Mouse (Mus musculus): ENCODE data around the gene Sh2d2a. TPM values are rescaled to one million over a fixed set of nuclear protein-coding genes. Genes with fewer than 3 reads are reported as not detected.

Gene Sh2d2a
- 0.17 TPM in 1 of 2 replicates, not detected in the other for polyA plus RNA-seq (2014; fragmentation: Nextera tagmentation; extraction: Ambion mirVana)

DNA sequence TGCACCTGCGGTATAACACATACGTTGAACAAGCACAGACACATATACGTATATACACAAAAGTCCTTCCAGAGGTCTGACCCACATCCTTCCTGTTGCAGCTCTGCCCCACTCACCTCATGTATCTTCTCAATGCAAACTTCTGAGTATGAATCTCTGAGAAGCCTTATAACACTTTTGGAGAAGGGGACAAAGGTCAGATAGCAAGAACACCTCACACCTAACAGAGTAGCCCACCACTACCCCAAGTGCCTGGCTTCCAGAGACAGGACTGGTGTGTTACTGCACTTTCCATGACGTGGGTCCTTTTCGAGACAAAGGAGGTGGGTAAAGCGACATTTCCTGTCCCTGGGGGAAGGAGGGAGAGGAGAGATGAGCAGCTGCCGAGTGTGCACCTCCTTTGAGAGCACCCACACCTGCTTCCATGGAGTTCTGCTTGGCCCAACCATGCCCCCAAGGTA is at the start of gene Sh2d2a:
TSS of gene Sh2d2a (plus strand) at position 106 of the 461 bp plus-strand sequence.
- Histone ChIP-seq H3K36me3 (ENCODE audit: control insufficient read depth, insufficient read depth, low read length) (no peaks in the 10 kb centered on the region), H3K9me3 (ENCODE audit: control insufficient read depth, low read depth, low read length) (no peaks in the 10 kb centered on the region), H3K4me2 (replicated peaks; ENCODE audit: low read depth, low read length) (no peak within 1 kb of the TSS), H3K27me3 (ENCODE audit: control insufficient read depth, insufficient read depth, low read length) (no peaks in the 10 kb centered on the region), H3K4me3 (ENCODE audit: low read depth, low read length) (no peak within 1 kb of the TSS), H3K9ac (replicated peaks; ENCODE audit: low read depth, low read length) (no peak within 1 kb of the TSS), H3K27ac (ENCODE audit: low read length) (no peak within 1 kb of the TSS), H3K4me1 (ENCODE audit: control insufficient read depth, insufficient read depth, low read length) (no peaks in the 10 kb centered on the region)
- WGBS: 75% methylated on average over 7 of the region's 7 CpGs
- no peak for ATAC-seq (ENCODE audit: insufficient number of reproducible peaks, insufficient read depth, low FRiP score, low read depth)

DNA sequence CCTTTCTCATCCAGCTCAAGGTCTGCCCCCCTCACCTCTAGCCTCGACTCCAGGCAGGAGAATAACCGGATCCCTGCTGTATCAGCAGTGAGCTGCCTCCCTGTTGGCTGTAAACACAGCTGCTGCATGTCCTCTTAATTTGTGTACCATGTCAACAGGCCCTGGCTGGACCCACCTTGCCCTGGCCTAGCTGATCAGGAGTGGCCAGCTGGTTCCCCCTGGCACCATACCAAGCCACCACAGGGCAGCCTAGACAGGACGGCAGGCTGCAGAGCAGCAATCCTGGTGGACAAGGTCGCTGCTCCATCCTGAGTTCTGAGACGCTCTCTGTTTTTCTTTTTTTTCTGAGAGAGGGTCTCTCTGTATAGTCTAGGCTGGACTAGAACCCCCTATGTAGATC is 44.9 kb upstream of the Sh2d2a start:
- Histone ChIP-seq H3K9ac (replicated peaks; ENCODE audit: low read depth, low read length) (no peak overlapping the region), H3K27me3 (ENCODE audit: control insufficient read depth, insufficient read depth, low read length) (peaks cover 44% of the 10 kb centered on the region), H3K4me3 (ENCODE audit: low read depth, low read length) (no peak overlapping the region), H3K4me2 (replicated peaks; ENCODE audit: low read depth, low read length) (no peak overlapping the region), H3K27ac (ENCODE audit: low read length) (no peak overlapping the region), H3K4me1 (ENCODE audit: control insufficient read depth, insufficient read depth, low read length) (0 out of 2 replicates have a peak, but pooled peaks cover 3% of the 10 kb centered on the region), H3K36me3 (ENCODE audit: control insufficient read depth, insufficient read depth, low read length) (no peaks in the 10 kb centered on the region), H3K9me3 (ENCODE audit: control insufficient read depth, low read depth, low read length) (no peaks in the 10 kb centered on the region)
- peak; percentile 50; the same call in 1 of the 2 replicates for ATAC-seq (ENCODE audit: insufficient number of reproducible peaks, insufficient read depth, low FRiP score, low read depth)
- WGBS: 46% methylated on average over 5 of the region's 5 CpGs

DNA sequence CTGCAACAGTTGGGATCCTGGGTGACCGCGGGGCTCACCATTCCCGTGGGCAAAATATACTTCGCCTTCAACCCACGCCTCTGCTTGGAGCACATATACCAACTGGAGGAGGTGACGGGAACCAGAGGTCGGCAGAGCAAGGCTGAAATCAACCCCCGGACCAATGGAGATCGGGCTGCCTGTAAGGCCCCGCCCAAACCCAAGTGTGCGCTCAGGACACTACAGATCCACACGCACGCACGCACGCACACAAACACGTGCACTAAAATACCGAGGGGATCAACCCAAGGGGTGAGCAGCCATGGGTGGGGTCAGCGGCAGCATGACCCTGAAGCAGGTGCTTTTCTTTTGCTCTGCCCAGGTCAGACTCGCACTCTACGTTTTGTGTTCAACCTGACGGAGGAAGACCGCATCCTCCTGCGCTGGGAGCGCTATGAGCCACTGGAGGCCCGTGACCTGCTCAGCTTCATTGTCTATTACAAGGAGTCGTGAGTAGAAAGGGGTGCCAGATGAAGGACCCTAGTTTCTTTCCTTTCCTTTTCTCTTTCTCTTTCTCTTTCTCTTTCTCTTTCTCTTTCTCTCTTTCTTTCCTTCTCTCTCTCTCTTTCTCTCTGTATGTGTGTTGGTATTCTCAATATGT is 42.4 kb upstream of the Sh2d2a start:
- ATAC-seq (ENCODE audit: insufficient number of reproducible peaks, insufficient read depth, low FRiP score, low read depth): no peak

DNA sequence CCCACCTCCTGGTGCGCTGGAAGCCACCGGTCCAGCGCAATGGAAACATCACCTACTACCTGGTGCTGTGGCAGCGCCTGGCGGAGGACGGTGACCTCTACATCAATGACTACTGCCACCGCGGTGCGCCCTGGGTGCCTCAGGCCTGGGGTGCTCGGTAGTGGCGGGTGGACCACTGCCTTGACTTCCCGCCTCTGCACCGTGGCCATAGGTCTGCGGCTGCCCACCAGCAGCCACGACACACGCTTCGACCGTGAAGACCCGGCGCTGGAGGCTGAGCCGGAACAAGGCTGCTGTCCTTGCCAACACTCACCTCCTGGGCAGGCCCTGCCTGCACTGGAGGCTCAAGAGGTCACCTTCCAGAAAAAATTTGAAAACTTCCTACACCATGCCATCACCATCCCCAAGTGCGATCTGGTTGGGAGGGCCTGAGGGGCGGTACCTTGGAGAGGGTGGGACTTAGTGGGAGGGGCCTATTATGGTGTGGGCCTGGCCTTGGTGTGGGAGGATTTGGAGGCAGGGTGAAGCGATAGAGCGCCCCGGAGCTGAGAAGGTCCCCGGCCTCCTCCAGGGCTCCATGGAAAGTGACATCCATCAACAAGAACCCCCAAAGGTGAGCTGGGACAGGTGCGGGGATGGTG is 37.1 kb upstream of the Sh2d2a start:
- 7% methylated on average over 28 of the region's 28 CpGs for WGBS
- Histone ChIP-seq H3K27ac (ENCODE audit: low read length) (no peak overlapping the region), H3K36me3 (ENCODE audit: control insufficient read depth, insufficient read depth, low read length) (no peaks in the 10 kb centered on the region), H3K27me3 (ENCODE audit: control insufficient read depth, insufficient read depth, low read length) (peaks cover 37% of the 10 kb centered on the region), H3K4me2 (replicated peaks; ENCODE audit: low read depth, low read length) (peak overlapping the region; percentile 28; the same call in 1 of the 2 replicates), H3K4me1 (ENCODE audit: control insufficient read depth, insufficient read depth, low read length) (0 out of 2 replicates have a peak, but pooled peaks cover 3% of the 10 kb centered on the region), H3K9ac (replicated peaks; ENCODE audit: low read depth, low read length) (no peak overlapping the region), H3K4me3 (ENCODE audit: low read depth, low read length) (peak overlapping the region; percentile 12; the same call in 1 of the 2 replicates), H3K9me3 (ENCODE audit: control insufficient read depth, low read depth, low read length) (no peaks in the 10 kb centered on the region)
- peak; percentile 77 for ATAC-seq (ENCODE audit: insufficient number of reproducible peaks, insufficient read depth, low FRiP score, low read depth)

More for the DNA sequence above, 42.4 kb upstream of the Sh2d2a start:
- H3K27me3 ChIP-seq (ENCODE audit: control insufficient read depth, insufficient read depth, low read length): peaks cover 38% of the 10 kb centered on the region
- no peaks in the 10 kb centered on the region for H3K36me3 ChIP-seq (ENCODE audit: control insufficient read depth, insufficient read depth, low read length)
- H3K4me3 ChIP-seq (ENCODE audit: low read depth, low read length): 0 out of 2 replicates have a peak overlapping the region, but pooled peaks have one; percentile 7
- H3K4me1 ChIP-seq (ENCODE audit: control insufficient read depth, insufficient read depth, low read length): no peaks in the 10 kb centered on the region
- H3K27ac ChIP-seq (ENCODE audit: low read length): no peak overlapping the region
- 5% methylated on average over 26 of the region's 26 CpGs for WGBS
- peak overlapping the region; percentile 28 for H3K4me2 ChIP-seq (replicated peaks; ENCODE audit: low read depth, low read length)
- H3K9me3 ChIP-seq (ENCODE audit: control insufficient read depth, low read depth, low read length): no peaks in the 10 kb centered on the region
- H3K9ac ChIP-seq (replicated peaks; ENCODE audit: low read depth, low read length): no peak overlapping the region

DNA sequence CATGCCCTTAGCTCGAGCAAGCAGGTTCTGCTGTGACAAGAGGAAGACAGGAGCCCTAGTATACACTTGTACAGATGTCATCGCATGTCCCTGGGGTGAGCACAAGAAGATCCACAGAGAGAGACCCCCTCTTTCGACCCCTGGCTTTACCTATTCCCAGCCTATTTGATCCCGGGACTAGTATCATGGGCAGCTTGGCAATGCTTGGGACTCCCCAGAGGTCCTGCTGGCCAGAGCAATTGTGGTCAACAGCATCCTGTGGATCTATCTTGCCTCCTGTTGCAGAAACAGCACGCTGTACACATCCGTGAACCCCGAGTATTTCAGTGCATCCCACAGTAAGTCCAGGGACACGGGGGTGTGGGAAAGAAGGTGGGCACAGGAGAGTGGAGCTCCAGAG is 35.3 kb upstream of the Sh2d2a start:
- Histone ChIP-seq H3K36me3 (ENCODE audit: control insufficient read depth, insufficient read depth, low read length) (no peaks in the 10 kb centered on the region), H3K4me3 (ENCODE audit: low read depth, low read length) (no peak overlapping the region), H3K27ac (ENCODE audit: low read length) (no peak overlapping the region), H3K4me2 (replicated peaks; ENCODE audit: low read depth, low read length) (no peak overlapping the region), H3K4me1 (ENCODE audit: control insufficient read depth, insufficient read depth, low read length) (0 out of 2 replicates have a peak, but pooled peaks cover 4% of the 10 kb centered on the region), H3K27me3 (ENCODE audit: control insufficient read depth, insufficient read depth, low read length) (peaks cover 31% of the 10 kb centered on the region), H3K9me3 (ENCODE audit: control insufficient read depth, low read depth, low read length) (no peaks in the 10 kb centered on the region), H3K9ac (replicated peaks; ENCODE audit: low read depth, low read length) (no peak overlapping the region)
- WGBS: 85% methylated on average over 8 of the region's 8 CpGs
- ATAC-seq (ENCODE audit: insufficient number of reproducible peaks, insufficient read depth, low FRiP score, low read depth): no peak

DNA sequence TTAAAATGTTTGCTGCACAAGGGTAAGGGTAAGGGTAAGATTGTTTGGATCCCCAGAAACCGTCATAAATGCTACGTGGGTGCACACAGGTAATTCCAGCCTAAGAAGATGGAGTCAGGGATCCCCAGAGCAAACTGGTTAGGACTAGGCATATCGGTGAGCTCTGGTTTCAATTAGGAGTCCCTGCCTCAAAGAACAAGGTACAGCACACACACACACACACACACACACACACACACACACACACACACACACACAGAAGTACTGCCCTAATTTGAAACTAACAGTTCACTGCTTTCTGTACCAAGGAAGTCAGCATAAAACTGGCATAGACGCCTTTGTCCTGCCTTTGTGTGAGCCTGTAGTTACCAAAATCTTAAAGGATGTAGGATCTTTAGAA is 34.1 kb upstream of the Sh2d2a start:
- peaks cover 26% of the 10 kb centered on the region for H3K27me3 ChIP-seq (ENCODE audit: control insufficient read depth, insufficient read depth, low read length)
- 83% methylated on average over 4 of the region's 4 CpGs for WGBS

DNA sequence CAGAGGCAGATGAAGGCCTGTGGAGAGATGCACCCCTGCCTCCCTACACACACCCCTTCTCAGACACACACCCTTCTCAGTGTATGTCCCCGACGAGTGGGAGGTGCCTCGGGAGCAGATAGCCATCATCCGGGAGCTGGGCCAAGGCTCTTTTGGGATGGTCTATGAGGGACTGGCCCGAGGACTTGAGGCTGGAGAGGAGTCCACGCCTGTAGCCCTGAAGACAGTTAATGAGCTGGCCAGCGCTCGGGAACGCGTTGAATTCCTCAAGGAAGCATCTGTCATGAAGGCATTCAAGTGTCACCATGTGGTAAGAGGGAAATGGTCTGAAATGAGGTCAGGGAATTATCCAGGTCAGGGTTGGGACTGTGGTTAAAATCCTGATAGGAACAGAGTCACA is 33.7 kb upstream of the Sh2d2a start:
- WGBS: 45% methylated on average over 10 of the region's 10 CpGs
- Histone ChIP-seq H3K27ac (ENCODE audit: low read length) (no peak overlapping the region), H3K9ac (replicated peaks; ENCODE audit: low read depth, low read length) (no peak overlapping the region), H3K36me3 (ENCODE audit: control insufficient read depth, insufficient read depth, low read length) (no peaks in the 10 kb centered on the region), H3K4me3 (ENCODE audit: low read depth, low read length) (no peak overlapping the region), H3K4me2 (replicated peaks; ENCODE audit: low read depth, low read length) (no peak overlapping the region), H3K4me1 (ENCODE audit: control insufficient read depth, insufficient read depth, low read length) (0 out of 2 replicates have a peak, but pooled peaks cover 8% of the 10 kb centered on the region), H3K9me3 (ENCODE audit: control insufficient read depth, low read depth, low read length) (no peaks in the 10 kb centered on the region), H3K27me3 (ENCODE audit: control insufficient read depth, insufficient read depth, low read length) (peaks cover 26% of the 10 kb centered on the region)
- ATAC-seq (ENCODE audit: insufficient number of reproducible peaks, insufficient read depth, low FRiP score, low read depth): no peak

More for the DNA sequence above, 34.1 kb upstream of the Sh2d2a start:
- H3K9me3 ChIP-seq (ENCODE audit: control insufficient read depth, low read depth, low read length): no peaks in the 10 kb centered on the region
- H3K4me3 ChIP-seq (ENCODE audit: low read depth, low read length): no peak overlapping the region
- no peaks in the 10 kb centered on the region for H3K36me3 ChIP-seq (ENCODE audit: control insufficient read depth, insufficient read depth, low read length)
- no peak for ATAC-seq (ENCODE audit: insufficient number of reproducible peaks, insufficient read depth, low FRiP score, low read depth)
- 0 out of 2 replicates have a peak, but pooled peaks cover 8% of the 10 kb centered on the region for H3K4me1 ChIP-seq (ENCODE audit: control insufficient read depth, insufficient read depth, low read length)
- H3K27ac ChIP-seq (ENCODE audit: low read length): no peak overlapping the region
- no peak overlapping the region for H3K9ac ChIP-seq (replicated peaks; ENCODE audit: low read depth, low read length)
- no peak overlapping the region for H3K4me2 ChIP-seq (replicated peaks; ENCODE audit: low read depth, low read length)

DNA sequence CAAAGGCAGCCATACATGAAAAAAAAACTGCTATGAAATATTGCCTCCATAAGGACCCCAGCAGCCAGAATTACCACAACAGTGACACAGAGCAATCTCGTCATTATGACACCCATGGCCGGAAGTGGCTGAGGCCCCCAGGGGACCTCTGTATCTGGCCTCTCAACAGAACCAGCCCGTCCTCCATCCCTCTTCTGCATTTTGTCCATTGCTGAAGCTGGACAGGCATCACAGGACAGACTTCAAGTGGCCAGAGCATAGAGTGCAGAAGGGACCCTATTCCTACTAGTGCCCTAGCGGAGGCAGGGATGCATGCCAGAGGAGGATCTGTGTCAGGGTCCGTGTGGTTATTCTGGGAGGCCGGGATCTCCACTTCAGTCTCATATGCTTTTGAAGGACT is 30.4 kb upstream of the Sh2d2a start:
- no peak overlapping the region for H3K9ac ChIP-seq (replicated peaks; ENCODE audit: low read depth, low read length)
- ATAC-seq (ENCODE audit: insufficient number of reproducible peaks, insufficient read depth, low FRiP score, low read depth): no peak
- H3K4me1 ChIP-seq (ENCODE audit: control insufficient read depth, insufficient read depth, low read length): 0 out of 2 replicates have a peak, but pooled peaks cover 6% of the 10 kb centered on the region
- 0 out of 2 replicates have a peak, but pooled peaks cover 3% of the 10 kb centered on the region for H3K27me3 ChIP-seq (ENCODE audit: control insufficient read depth, insufficient read depth, low read length)
- WGBS: 56% methylated on average over 6 of the region's 6 CpGs
- H3K36me3 ChIP-seq (ENCODE audit: control insufficient read depth, insufficient read depth, low read length): no peaks in the 10 kb centered on the region
- no peak overlapping the region for H3K27ac ChIP-seq (ENCODE audit: low read length)
- no peak overlapping the region for H3K4me2 ChIP-seq (replicated peaks; ENCODE audit: low read depth, low read length)
- H3K9me3 ChIP-seq (ENCODE audit: control insufficient read depth, low read depth, low read length): no peaks in the 10 kb centered on the region
- H3K4me3 ChIP-seq (ENCODE audit: low read depth, low read length): no peak overlapping the region

All from stomach, embryonic 14.5 days (tissue).